Mouse (Mus musculus) ES-Bruce4 (cell line): ENCODE measurements at regions not wholly inside any gene's neighbourhood (a gene's known extent, or its start where the extent isn't known, plus 50 kb on each side); places are given as distances from the start of the nearest gene placed in this dataset.

Source experiments
- H3K27ac ChIP-seq: 2 replicates; pipeline ENCODE4 v1.5.1; 2012; ENCODE audit warnings: low read length, inconsistent platforms; ENCODE audit not compliant: insufficient read depth
- H3K27me3 ChIP-seq: 2 replicates; pipeline ENCODE4 v1.6.1; 2012; ENCODE audit warnings: mild to moderate bottlenecking, low read length, inconsistent platforms; ENCODE audit not compliant: control insufficient read depth, poor library complexity, insufficient read depth, severe bottlenecking
- H3K36me3 ChIP-seq: 2 replicates; pipeline ENCODE4 v1.6.1; 2012; ENCODE audit warnings: inconsistent platforms, mild to moderate bottlenecking, low read length, moderate library complexity; ENCODE audit not compliant: control insufficient read depth, poor library complexity, insufficient read depth, severe bottlenecking
- H3K4me1 ChIP-seq: one replicate; pipeline ENCODE4 v1.8.1; 2011; ENCODE audit warnings: low read length; ENCODE audit not compliant: control insufficient read depth, insufficient read depth
- H3K4me3 ChIP-seq: 2 replicates; pipeline ENCODE4 v1.5.1; 2011; ENCODE audit warnings: low read depth, mild to moderate bottlenecking, low read length
- H3K9ac ChIP-seq: 2 replicates; pipeline ENCODE4 v1.6.1; 2012; ENCODE audit warnings: low read depth, mild to moderate bottlenecking, inconsistent platforms; ENCODE audit not compliant: poor library complexity, severe bottlenecking
- H3K9me3 ChIP-seq: replicated peaks from 2 replicates; pipeline ENCODE4 v1.6.1; 2012; ENCODE audit warnings: mild to moderate bottlenecking, low read length, inconsistent platforms; ENCODE audit not compliant: control insufficient read depth, poor library complexity, insufficient read depth, severe bottlenecking
- CTCF ChIP-seq: IDR thresholded peaks from one replicate; pipeline ENCODE4 v1.8.1; 2011; ENCODE audit warnings: low read depth, low read length
- EP300 ChIP-seq: IDR thresholded peaks from 2 replicates; pipeline ENCODE4 v1.6.1; 2011; ENCODE audit warnings: low read depth, low read length; ENCODE audit not compliant: insufficient read depth
- POLR2A ChIP-seq: IDR thresholded peaks from one replicate; pipeline ENCODE4 v1.8.1; 2011; ENCODE audit warnings: low read length; ENCODE audit not compliant: insufficient read depth

GRCm38 (mm10) chr12:86824860-86825583 is 59.6 kb downstream of the Irf2bpl start:
- Histone ChIP-seq H3K27me3 (no peaks in the 10 kb centered on the region), H3K9me3 (no peaks in the 10 kb centered on the region), H3K4me3 (peak overlapping the region; percentile 13), H3K4me1 (peaks cover 7% of the 10 kb centered on the region), H3K36me3 (no peaks in the 10 kb centered on the region), H3K27ac (peak overlapping the region; percentile 99), H3K9ac (0 out of 2 replicates have a peak overlapping the region, but pooled peaks have one; percentile 3)
- TF ChIP-seq EP300 (0 out of 2 replicates have a peak, but pooled peaks have one; percentile 43), CTCF (no peak), POLR2A (no peak)

- Histone ChIP-seq H3K27me3 (no peaks in the 10 kb centered on the region), H3K36me3 (no peaks in the 10 kb centered on the region), H3K4me3 (peak overlapping the region; percentile 65), H3K27ac (peak overlapping the region; percentile 99), H3K9ac (peak overlapping the region; percentile 65), H3K9me3 (no peaks in the 10 kb centered on the region), H3K4me1 (peaks cover 7% of the 10 kb centered on the region)
- TF ChIP-seq EP300 (peak; percentile 84), CTCF (no peak), POLR2A (no peak)
These were observed 60.6 kb downstream of the Irf2bpl start for GRCm38 (mm10) chr12:86823855-86824589.

GRCm38 (mm10) chr12:86823488-86823854 is 61.1 kb downstream of the Irf2bpl start:
- Histone ChIP-seq H3K4me1 (peaks cover 7% of the 10 kb centered on the region), H3K27me3 (no peaks in the 10 kb centered on the region), H3K36me3 (no peaks in the 10 kb centered on the region), H3K4me3 (peak overlapping the region; percentile 65), H3K9me3 (no peaks in the 10 kb centered on the region), H3K9ac (peak overlapping the region; percentile 65), H3K27ac (peak overlapping the region; percentile 99)
- TF ChIP-seq EP300: no peak
- no peak for TF ChIP-seq CTCF
- TF ChIP-seq POLR2A: no peak

- H3K36me3 ChIP-seq: no peaks in the 10 kb centered on the region
- peak overlapping the region; percentile 62 for H3K27ac ChIP-seq
- 0 out of 2 replicates have a peak, but pooled peaks have one; percentile 4 for TF ChIP-seq EP300
- TF ChIP-seq POLR2A: no peak
- TF ChIP-seq CTCF: no peak
- H3K27me3 ChIP-seq: no peaks in the 10 kb centered on the region
- H3K4me1 ChIP-seq: peaks cover 17% of the 10 kb centered on the region
- H3K9me3 ChIP-seq: no peaks in the 10 kb centered on the region
- no peak overlapping the region for H3K9ac ChIP-seq
- no peak overlapping the region for H3K4me3 ChIP-seq
These were observed 63.4 kb downstream of the Irf2bpl start for GRCm38 (mm10) chr12:86821183-86821582.

GRCm38 (mm10) chr12:86819568-86819967 is 65.0 kb downstream of the Irf2bpl start:
- TF ChIP-seq POLR2A (no peak), EP300 (no peak), CTCF (no peak)
- H3K4me1 ChIP-seq: peaks cover 21% of the 10 kb centered on the region
- H3K9ac ChIP-seq: no peak overlapping the region
- H3K4me3 ChIP-seq: no peak overlapping the region
- H3K9me3 ChIP-seq: no peaks in the 10 kb centered on the region
- no peaks in the 10 kb centered on the region for H3K27me3 ChIP-seq
- H3K36me3 ChIP-seq: no peaks in the 10 kb centered on the region
- H3K27ac ChIP-seq: no peak overlapping the region

GRCm38 (mm10) chr12:86819163-86819562 is 65.4 kb downstream of the Irf2bpl start:
- Histone ChIP-seq H3K4me3 (no peak overlapping the region), H3K4me1 (peaks cover 22% of the 10 kb centered on the region), H3K9ac (no peak overlapping the region), H3K27ac (no peak overlapping the region), H3K27me3 (no peaks in the 10 kb centered on the region), H3K9me3 (no peaks in the 10 kb centered on the region), H3K36me3 (no peaks in the 10 kb centered on the region)
- no peak for TF ChIP-seq EP300
